Mouse (Mus musculus) liver, postnatal 0 days (tissue): ENCODE data around the gene Axl.

Experiments used
- CTCF ChIP-seq: sonication (generic); IDR thresholded peaks from 2 replicates; pipeline ENCODE4 v1.5.1; 2016; ENCODE audit warnings: antibody characterized with exemption, low read depth
- EP300 ChIP-seq: IDR thresholded peaks from 2 replicates; pipeline ENCODE4 v1.6.1; 2016; ENCODE audit warnings: antibody characterized with exemption, low read depth, mild to moderate bottlenecking

DNA sequence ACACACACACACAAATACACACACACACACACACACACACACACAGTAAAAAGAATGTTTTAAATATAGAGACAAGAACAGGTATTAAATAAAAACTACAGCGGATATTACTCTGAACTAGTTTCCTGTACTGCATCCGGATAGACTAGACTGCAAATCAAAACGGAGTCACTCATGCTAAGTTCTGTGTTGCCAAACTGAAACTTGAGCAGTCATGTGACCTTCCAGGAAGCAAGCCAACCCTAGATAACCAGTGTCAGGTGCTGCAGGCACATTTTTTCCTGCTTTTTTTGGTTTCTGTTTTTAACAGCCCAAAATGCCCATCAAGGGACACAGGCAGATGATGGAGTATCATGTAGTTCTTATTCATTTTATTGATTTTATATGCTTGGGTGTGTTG is 38.7 kb upstream of the Axl start:
- no peak for TF ChIP-seq CTCF
- TF ChIP-seq EP300 = peak; percentile 18; the same call in 1 of the 2 replicates
